Mouse (Mus musculus) olfactory bulb, adult 2 months (tissue): ENCODE data around the gene St7. TPM values are rescaled to one million over a fixed set of nuclear protein-coding genes. Genes with fewer than 3 reads are reported as not detected.

Experiments used
- H3K27ac ChIP-seq: fragments of 200-500 bp; 2 replicates; pipeline ENCODE4 v1.5.1; 2012; ENCODE audit warnings: low read depth, low read length; ENCODE audit not compliant: insufficient read depth
- H3K4me1 ChIP-seq: fragments of 200-500 bp; 2 replicates; pipeline ENCODE4 v1.6.1; 2012; ENCODE audit warnings: low read length; ENCODE audit not compliant: control insufficient read depth, insufficient read depth
- H3K4me3 ChIP-seq: fragments of 200-500 bp; 2 replicates; pipeline ENCODE4 v1.5.1; 2012; ENCODE audit warnings: mild to moderate bottlenecking, low read depth, low read length, moderate library complexity; ENCODE audit not compliant: insufficient read depth
- CTCF ChIP-seq: fragments of 200-500 bp; IDR thresholded peaks from 2 replicates; pipeline ENCODE4 v1.5.1; 2012; ENCODE audit warnings: low read depth, mild to moderate bottlenecking, low read length, moderate library complexity; ENCODE audit not compliant: insufficient read depth
- POLR2A ChIP-seq: fragments of 200-500 bp; IDR thresholded peaks from 2 replicates; pipeline ENCODE4 v1.6.1; 2012; ENCODE audit warnings: mild to moderate bottlenecking, low read depth, low read length, moderate library complexity; ENCODE audit not compliant: insufficient read depth
- WGBS: fragments of 180-500 bp; shearing (Covaris S2); methylation state at CpG from one replicate; pipeline ENCODE4 v1.1.7; 2018; 5-methylcytosine and 5-hydroxymethylcytosine counted together
- polyA plus RNA-seq: library from polyadenylated mRNA; stranded (reverse); fragments of >200 nt; gene quantifications from 2 replicates; pipeline ENCODE4 v1.2.4, GENCODE M21; 2012; ENCODE audit warnings: low replicate concordance; ENCODE audit not compliant: missing spikeins, insufficient read depth, insufficient read length

St7 gene
- polyA plus RNA-seq, 1 experiment = not detected

- Histone ChIP-seq H3K4me3 (no peak overlapping the region), H3K27ac (no peak overlapping the region), H3K4me1 (peaks cover 4% of the 10 kb centered on the region; the same call in 1 of the 2 replicates)
- TF ChIP-seq CTCF (no peak), POLR2A (no peak)
- 92% methylated on average over 5 of the region's 5 CpGs for WGBS
These were observed 39.0 kb downstream of the St7 start for GRCm38 (mm10) chr6:17731694-17732093.

GRCm38 (mm10) chr6:17733951-17734411, 41.2 kb downstream of the St7 start:
- TF ChIP-seq POLR2A (no peak), CTCF (no peak)
- WGBS = 92% methylated on average over 8 of the region's 8 CpGs
- Histone ChIP-seq H3K4me3 (no peak overlapping the region), H3K4me1 (peaks cover 4% of the 10 kb centered on the region; the same call in 1 of the 2 replicates), H3K27ac (no peak overlapping the region)

- TF ChIP-seq CTCF (no peak), POLR2A (no peak)
- WGBS = 84% methylated on average over 8 of the region's 8 CpGs
- H3K27ac ChIP-seq = no peak overlapping the region
These were observed 44.7 kb downstream of the St7 start for GRCm38 (mm10) chr6:17737262-17737948.

GRCm38 (mm10) chr6:17740128-17740527, 47.4 kb downstream of the St7 start:
- Histone ChIP-seq H3K4me3 (no peak overlapping the region), H3K27ac (no peak overlapping the region), H3K4me1 (peaks cover 2% of the 10 kb centered on the region; the same call in 1 of the 2 replicates)
- WGBS = 95% methylated on average over 1 of the region's 1 CpGs
- TF ChIP-seq POLR2A = no peak

More at GRCm38 (mm10) chr6:17737262-17737948, 44.7 kb downstream of the St7 start:
- H3K4me3 ChIP-seq = no peak overlapping the region
- peaks cover 5% of the 10 kb centered on the region; the same call in 1 of the 2 replicates for H3K4me1 ChIP-seq

GRCm38 (mm10) chr6:17741639-17742038, 48.9 kb downstream of the St7 start:
- WGBS = 93% methylated on average over 6 of the region's 6 CpGs
- TF ChIP-seq POLR2A (no peak), CTCF (no peak)
- Histone ChIP-seq H3K4me3 (no peak overlapping the region), H3K4me1 (peaks cover 2% of the 10 kb centered on the region; the same call in 1 of the 2 replicates), H3K27ac (no peak overlapping the region)

GRCm38 (mm10) chr6:17742209-17742608, 49.5 kb downstream of the St7 start:
- no peak for TF ChIP-seq POLR2A
- no peak for TF ChIP-seq CTCF
- H3K4me1 ChIP-seq = peaks cover 2% of the 10 kb centered on the region; the same call in 1 of the 2 replicates
- 89% methylated on average over 4 of the region's 4 CpGs for WGBS
- no peak overlapping the region for H3K27ac ChIP-seq
- H3K4me3 ChIP-seq = no peak overlapping the region

- no peak overlapping the region for H3K27ac ChIP-seq
- 87% methylated on average over 4 of the region's 4 CpGs for WGBS
- TF ChIP-seq POLR2A (no peak), CTCF (no peak)
- H3K4me1 ChIP-seq = peaks cover 2% of the 10 kb centered on the region; the same call in 1 of the 2 replicates
- no peak overlapping the region for H3K4me3 ChIP-seq
These were observed 50.6 kb downstream of the St7 start for GRCm38 (mm10) chr6:17743325-17743724.

- 90% methylated on average over 13 of the region's 13 CpGs for WGBS
- no peak overlapping the region for H3K4me3 ChIP-seq
- TF ChIP-seq CTCF (no peak), POLR2A (no peak)
- H3K4me1 ChIP-seq = 0 out of 2 replicates have a peak, but pooled peaks cover 3% of the 10 kb centered on the region
- H3K27ac ChIP-seq = no peak overlapping the region
These were observed 55.0 kb downstream of the St7 start for GRCm38 (mm10) chr6:17747724-17748123.

GRCm38 (mm10) chr6:17748866-17749582, 56.3 kb downstream of the St7 start:
- Histone ChIP-seq H3K4me3 (peak overlapping the region; percentile 92), H3K4me1 (0 out of 2 replicates have a peak, but pooled peaks cover 3% of the 10 kb centered on the region), H3K27ac (peak overlapping the region; percentile 97)
- 1% methylated on average over 18 of the region's 18 CpGs for WGBS
- TF ChIP-seq CTCF = no peak
- TF ChIP-seq POLR2A = peak; percentile 84
